In the genomic region with DNA sequence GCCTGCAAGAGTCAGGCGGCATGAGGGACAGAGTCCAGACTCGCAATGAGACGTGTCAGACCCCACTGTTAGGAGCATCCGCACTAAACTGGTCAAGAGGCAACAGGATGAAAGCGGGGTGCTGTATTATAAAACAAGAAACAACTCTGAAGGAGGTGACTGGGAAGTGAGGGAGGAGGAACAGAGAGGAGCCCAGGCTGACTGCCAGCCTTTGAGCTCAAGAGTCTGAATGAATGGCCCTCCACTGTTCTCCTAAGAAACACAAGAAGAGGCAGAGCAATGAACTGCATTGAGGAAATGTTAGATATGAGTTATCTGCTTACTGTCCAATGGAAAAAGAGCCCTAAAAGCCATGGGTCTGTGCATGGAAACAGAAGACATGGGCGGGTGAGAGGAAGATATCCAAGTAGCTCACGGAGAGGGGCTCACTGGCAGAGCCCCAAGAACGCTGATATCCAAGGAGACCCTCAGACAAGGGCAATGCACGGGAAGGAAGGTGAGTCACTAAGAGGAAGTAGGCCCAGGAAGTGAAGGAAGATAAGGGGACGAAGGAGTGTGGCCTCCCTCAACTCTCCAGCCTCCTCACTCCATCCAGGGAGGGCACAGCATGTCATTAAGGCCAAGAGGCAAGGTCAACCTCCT, we compare ENCODE assay signal across 21 mouse cellular contexts. TPM values are rescaled to one million over a fixed set of nuclear protein-coding genes. Genes with fewer than 3 reads are reported as not detected.
A peak's percentile ranks its signal among the peaks of the same experiment; 100 is the strongest.
DNase-seq lines count a peak whose midpoint lies in the region; ATAC-seq lines count a peak whose summit lies in the region.
"Had no signal": no experiment of that assay in that cellular context is flagged by ENCODE, and none has a peak within 500 bp of the region (broad histone marks: within the 10 kb centered on the region; RNA-seq: fewer than 3 reads in every experiment).

No protein-coding gene starts in this region.

- H3K27ac ChIP-seq in kidney, embryonic 15.5 days = peak overlapping the region; percentile 48
- H3K27ac ChIP-seq: embryonic facial prominence, embryonic 10.5 days; hindbrain, embryonic 13.5 days; midbrain, embryonic 13.5 days had no signal

- ATAC-seq in kidney, embryonic 15.5 days (replicated peaks; ENCODE audit: low FRiP score) = no peak
- no peak for ATAC-seq in inflammation-experienced regulatory T-cells, adult 6 months
- ATAC-seq: forebrain, embryonic 14.5 days; intestine, embryonic 16.5 days; midbrain, embryonic 13.5 days had no signal

- H3K4me3 ChIP-seq in kidney, embryonic 15.5 days (replicated peaks) = no peak overlapping the region
- H3K4me3 ChIP-seq: embryonic facial prominence, embryonic 10.5 days; hindbrain, embryonic 13.5 days; midbrain, embryonic 13.5 days; neural tube, embryonic 15.5 days had no signal

- no peak overlapping the region for H3K4me2 ChIP-seq in kidney, embryonic 15.5 days
- H3K4me2 ChIP-seq: hindbrain, embryonic 13.5 days; lung, embryonic 14.5 days; midbrain, embryonic 13.5 days; neural tube, embryonic 15.5 days had no signal

- no peaks in the 10 kb centered on the region for H3K9me3 ChIP-seq in kidney, embryonic 15.5 days (replicated peaks)
- H3K9me3 ChIP-seq: embryonic facial prominence, embryonic 10.5 days; hindbrain, embryonic 13.5 days; midbrain, embryonic 13.5 days; neural tube, embryonic 15.5 days had no signal

- DNase-seq in kidney, postnatal 25 days = no peak
- DNase-seq in right cerebral cortex, postnatal 14 days = peak; percentile 32
- DNase-seq in right cerebral cortex, postnatal 4 days = no peak
- peak; percentile 41 for DNase-seq in lung, postnatal 10 days
- DNase-seq in adrenal gland, adult (ENCODE audit: inconsistent age in 2 of 2, low spot score in 1 of 2) = no peak
- DNase-seq: adrenal gland, adult 2 months; cerebellum, adult 11 months; cerebellum, postnatal 36 days; heart, postnatal 10 days; kidney, postnatal 36 days; left cerebral cortex, postnatal 4 days; lung, embryonic 14.5 days; thymus, adult 18-20 months had no signal

- no peaks in the 10 kb centered on the region for H3K36me3 ChIP-seq in kidney, embryonic 15.5 days
- H3K36me3 ChIP-seq: embryonic facial prominence, embryonic 10.5 days; hindbrain, embryonic 13.5 days; midbrain, embryonic 13.5 days; neural tube, embryonic 15.5 days had no signal

- WGBS in kidney, embryonic 15.5 days = 65% methylated on average over 10 of the region's 10 CpGs

- no peak overlapping the region for H3K9ac ChIP-seq in kidney, embryonic 15.5 days
- H3K9ac ChIP-seq: hindbrain, embryonic 13.5 days; lung, embryonic 14.5 days; midbrain, embryonic 13.5 days; neural tube, embryonic 15.5 days had no signal

- H3K4me1 ChIP-seq in kidney, embryonic 15.5 days = peaks cover 53% of the 10 kb centered on the region

- H3K27me3 ChIP-seq in kidney, embryonic 15.5 days = no peaks in the 10 kb centered on the region
- H3K27me3 ChIP-seq: neural tube, embryonic 15.5 days had no signal

RNA-seq across cellular contexts. Expression of gene Susd1, which starts 53.1 kb away (rescaled TPM):
- polyA plus RNA-seq in kidney, embryonic 15.5 days (2015; fragmentation: Nextera tagmentation; extraction: Ambion mirVana) = 10.1 and 10.2 TPM in 2 replicates
- polyA plus RNA-seq in inflammation-experienced regulatory T-cells, adult 6 months (2017; shearing (Covaris generic)) = 1 to 10 TPM in 1 of 3 experiments, under 1 TPM in 1, not detected in 1; 0.82 to 1.3 TPM

Comparison
In these comparisons a context has a peak if more than half of its experiments do, and no peak if none do; other contexts are left out.
1. DNase-seq: peak in right cerebral cortex, postnatal 14 days (single experiment) and lung, postnatal 10 days (single experiment); none in kidney, postnatal 25 days (0 of 2), right cerebral cortex, postnatal 4 days (single experiment) and adrenal gland, adult (0 of 2).